Mouse (Mus musculus) urinary bladder, postnatal 25 days (tissue): ENCODE results near the gene Pltp.
"Not testable (repeated sequence)": the region's sequence is repeated elsewhere in the genome, so short reads cannot be mapped to it uniquely, and the experiment has no call there.

Source experiments
- DNase-seq: peaks from one replicate; pipeline ENCODE4 v3.0.0; 2022; ENCODE audit warnings: low spot score

Gene Pltp

DNA sequence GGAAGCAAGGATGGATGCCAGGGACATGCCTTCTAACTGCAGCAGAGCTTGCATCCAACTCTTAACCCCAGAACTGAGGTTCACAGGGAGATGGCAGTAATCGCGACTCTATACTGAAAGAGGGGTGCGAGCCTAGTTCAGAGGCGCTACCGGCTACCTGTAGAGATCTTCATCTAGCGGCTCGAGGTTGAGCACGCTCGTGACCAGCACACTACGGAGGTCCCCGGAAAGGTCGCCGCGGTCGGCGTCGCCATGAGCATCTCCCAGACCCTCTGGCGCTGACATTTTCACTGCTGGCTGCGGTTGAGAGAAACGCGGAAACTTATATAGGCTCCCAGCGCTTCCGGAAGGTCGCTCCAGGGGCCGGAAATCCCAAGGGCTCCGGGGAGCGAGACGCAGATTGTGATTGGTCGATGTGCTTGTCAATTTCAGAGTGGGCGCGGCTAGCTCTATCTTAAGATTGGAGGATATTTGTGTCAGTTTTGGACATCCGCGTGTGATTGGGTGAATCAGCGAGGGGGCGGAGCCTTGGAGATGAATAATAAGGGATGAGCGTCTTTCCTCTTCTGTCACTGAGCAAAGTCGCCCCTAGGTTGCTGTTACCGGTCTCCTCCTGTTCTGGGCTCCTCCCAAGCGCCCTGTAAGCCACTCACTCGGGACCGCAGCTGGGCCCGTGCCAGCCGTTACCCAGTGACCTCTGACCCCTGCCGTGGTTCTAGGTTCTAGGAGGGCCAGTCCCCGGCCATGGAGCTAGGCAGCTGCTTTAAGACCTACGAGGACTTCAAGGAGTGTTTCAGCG is 52.8 kb downstream of the Pltp start, which contains the start of the genes Acot8 and Zswim3:
Gene Acot8, minus strand, starts transcription at position 350 of the 799 bp plus-strand sequence.
Gene Zswim3, plus strand, starts transcription at position 566 of the 799 bp plus-strand sequence.
- DNase-seq = peak; percentile 95

DNA sequence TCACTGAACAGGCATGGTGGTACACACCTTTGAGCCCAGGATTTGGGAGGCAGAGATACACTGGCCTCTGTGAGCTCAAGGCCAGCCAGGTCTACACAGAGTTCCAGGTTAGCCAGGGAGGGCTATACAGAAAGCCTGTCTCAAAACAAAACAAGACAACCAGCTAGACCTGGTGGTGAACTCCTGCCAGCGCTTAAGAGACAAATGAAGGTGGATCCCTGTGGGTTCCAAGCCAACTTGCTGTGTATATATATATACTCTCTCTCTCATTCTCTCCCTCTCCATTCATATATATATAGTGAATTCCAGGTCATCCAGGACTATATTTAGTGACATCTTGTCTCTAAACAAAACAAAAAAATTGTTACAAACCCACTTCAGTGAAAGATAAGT is 53.6 kb downstream of the Pltp start:
- DNase-seq = no peak

DNA sequence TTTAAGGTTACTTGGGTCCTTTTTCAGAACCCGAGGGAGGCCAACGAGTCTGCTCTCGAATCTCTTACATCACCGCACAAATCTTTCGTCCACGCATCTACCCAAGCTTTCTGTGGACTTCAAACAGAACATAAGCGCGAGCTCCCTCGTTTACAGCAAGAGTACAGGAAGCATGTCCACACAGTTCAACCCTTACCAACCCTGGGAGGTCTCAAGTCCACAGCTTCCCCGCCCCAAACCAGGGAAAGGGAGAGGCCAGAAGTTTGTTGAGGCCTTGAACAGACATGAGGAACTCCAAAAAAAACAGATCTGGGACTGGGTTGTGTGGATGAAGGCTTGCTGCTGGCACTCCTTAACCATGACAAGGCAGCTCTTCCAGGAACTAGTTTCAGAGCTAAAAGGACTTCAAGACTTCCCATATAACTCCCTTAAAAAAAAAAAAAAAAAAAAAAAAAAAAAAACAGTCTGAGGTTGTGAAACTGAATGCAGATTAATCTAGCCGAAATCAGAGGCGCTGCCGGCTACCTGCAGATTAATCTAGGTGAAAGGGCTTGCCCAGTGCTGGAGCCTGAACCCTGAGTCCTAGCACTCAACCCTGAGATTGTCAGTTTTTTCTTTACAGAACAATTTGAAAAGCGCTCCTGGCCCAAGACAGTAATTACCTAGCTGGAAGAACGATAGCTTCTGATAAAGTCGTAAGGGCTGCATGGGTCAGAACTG is 54.1 kb downstream of the Pltp start:
- DNase-seq = no peak

DNA sequence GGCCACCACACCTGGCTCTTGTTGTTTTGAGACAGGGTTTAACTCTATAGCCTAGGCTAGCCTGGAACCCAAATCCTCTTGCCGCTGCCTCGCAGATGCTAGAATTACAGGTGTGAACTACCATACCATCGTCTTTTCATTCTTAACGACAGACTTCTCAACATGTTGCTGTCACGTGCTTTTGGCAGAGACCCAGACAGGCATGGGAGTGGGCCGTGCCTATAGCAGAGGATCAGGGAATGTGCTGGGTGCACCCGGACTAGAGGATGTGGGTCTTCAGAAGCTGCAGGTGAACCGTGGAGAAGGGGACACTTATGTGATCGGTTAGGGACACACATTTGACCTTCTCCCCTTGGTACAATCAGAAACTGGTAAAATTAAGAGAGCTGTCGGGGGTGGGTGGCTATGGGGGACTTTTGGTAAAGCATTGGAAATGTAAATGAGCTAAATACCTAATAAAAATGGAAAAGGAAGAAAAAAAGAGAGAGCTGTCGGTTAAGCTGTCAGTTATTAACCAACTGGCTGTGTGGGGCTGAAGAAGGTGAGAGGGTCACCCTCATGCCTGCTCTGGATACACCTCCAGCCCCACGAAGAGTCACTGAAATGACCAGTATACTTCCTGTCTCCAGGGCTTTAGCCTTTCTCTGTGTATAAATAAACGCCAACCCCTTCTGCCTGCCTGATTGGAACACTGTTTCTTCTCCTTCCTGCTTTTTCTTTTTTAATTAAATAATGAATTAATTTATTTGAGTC is 57.1 kb downstream of the Pltp start:
- no peak for DNase-seq

DNA sequence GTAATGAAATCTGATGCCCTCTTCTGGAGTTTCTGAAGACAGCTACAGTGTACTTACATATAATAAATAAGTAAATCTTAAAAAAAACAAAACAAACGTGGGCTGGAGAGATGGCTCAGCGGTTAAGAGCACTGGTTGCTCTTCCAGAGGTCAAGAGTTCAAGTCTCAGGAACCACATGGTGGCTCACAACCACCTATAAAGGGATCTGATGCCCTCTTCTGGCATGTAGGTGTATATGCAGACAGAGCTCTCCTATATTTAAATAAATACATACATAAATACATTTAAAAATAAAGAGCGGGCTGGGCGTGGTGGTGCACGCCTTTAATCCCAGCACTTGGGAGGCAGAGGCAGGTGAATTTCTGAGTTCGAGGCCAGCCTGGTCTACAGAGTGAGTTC is 59.0 kb downstream of the Pltp start:
- not testable (repeated sequence) for DNase-seq

DNA sequence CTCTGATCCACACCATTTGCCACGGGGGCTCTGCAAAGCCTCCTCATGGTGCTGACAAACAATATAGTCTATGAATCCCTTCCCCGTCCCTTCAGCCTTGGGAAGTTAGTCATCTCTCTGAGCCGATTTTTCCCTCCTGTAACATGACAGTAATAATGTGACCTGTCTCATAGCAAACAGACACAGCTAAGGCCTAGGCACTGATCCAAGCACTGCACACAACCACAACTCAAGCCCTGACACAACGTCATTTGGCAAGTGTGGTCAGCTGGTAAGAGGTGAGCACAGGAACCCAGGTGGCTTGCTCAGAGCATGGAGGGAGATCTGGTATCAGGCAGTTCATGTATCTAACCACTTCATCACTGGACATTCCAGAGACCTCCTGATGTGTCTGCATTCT is 61.6 kb downstream of the Pltp start:
- DNase-seq = no peak

DNA sequence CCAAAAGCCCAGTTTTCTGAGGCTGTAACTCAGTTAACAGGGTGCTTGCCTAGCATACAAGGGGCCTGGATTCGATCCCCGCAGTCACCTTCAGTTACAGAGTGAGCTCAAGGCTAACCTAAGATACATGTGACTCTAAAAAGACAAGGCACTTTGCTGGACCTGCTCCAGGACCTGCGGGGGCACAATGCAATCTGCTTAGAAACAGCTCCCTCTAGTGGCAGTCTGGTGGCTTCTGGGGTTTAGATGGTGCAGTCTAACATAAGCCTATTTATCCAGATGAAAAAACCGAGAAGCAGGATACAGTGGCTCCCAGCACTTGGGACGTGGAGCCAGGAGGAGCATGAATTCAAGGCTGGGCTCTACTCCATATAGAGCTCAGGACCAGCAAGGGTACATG is 63.2 kb downstream of the Pltp start:
- peak; percentile 67 for DNase-seq

DNA sequence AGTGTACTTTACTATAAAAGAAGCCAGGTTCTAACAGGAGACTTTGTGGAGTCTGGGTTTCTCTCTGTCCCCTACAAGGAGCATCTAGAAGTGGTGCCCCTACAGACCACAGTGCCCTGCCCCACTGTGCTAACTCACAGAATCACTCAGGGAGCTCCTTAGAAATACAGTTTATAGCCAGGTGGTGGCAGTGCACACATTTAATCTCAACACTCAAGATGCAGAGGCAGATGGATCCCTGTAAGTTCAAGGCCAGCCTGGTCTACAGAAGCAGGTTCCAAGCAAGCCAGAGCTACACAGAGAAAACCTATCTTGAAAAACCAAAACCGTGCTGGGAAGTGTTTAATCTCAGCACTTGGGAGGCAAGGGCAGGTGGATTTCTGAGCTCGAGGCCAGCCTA is 63.7 kb downstream of the Pltp start:
- DNase-seq = no peak

DNA sequence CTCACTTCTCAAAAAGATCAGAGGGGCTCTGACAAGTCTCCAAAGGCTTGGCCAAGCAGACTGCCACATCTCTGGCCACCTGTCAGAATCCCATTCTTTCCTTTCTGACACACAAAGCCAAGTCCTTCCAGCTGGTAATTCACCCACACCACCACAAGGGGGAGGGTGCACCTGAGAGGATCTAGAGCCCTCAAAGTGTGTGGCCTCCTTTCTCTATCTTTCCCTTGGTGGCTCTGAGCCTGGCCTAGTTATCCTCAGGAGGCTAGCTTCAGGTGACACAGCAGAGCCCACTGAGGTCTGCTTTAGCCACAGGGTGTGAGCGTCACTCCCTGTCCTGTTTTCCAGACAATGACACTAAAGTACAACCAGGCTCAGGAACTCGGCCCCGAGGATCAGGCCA is 64.3 kb downstream of the Pltp start:
- peak; percentile 44 for DNase-seq

DNA sequence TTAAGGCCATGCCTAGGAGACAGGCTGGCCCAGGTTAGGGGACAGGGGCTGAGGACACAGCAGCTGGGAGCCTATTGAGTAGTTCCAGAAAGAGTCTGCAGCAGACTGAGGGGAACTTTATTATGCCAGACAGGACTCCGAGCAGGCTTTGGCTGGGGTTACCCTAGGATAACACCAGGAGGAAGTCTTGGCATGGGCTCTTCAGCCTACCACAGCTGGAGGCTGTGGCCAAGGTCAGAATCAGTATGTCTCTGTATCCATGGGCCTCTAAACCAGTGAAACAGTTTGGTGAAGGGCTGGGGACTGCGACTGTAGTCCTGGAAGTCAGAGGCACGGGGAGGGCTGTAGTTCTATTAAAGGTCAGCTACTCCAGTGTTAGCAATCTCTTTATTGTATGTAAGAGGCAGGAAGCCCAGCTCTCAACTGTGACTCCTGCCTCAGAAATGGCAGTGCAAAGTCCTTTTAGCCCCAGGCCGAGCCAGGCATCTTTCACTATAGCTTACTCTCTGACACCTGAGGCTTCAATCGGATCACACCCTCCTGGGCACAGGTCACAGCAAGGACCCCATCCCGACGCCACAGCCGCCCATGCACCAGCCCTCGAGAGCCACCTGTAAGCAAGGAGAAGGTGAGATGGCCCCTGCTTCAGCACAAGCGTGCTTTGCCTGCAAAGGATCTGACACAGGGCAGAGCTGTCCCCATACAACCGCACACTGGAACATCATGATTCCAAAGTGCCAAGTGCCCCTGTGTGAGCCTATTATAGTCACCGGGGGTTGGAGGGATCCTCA is 64.9 kb downstream of the Pltp start:
- DNase-seq = no peak

DNA sequence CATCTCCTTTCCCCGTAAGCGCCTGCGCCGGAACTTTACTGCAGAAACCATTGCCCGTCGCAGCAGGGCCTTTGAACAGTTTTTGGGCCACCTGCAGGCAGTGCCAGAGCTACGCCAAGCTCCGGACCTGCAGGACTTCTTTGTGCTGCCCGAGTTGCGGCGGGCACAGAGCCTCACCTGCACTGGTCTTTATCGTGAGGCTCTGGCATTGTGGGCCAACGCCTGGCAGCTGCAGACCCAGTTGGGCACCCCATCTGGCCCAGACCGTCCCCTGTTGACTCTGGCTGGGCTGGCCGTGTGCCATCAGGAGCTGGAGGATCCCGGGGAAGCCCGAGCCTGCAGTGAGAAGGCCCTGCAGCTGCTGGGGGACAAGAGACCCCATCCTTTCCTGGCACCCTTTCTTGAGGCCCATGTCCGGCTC is 65.7 kb downstream of the Pltp start:
- DNase-seq = no peak

DNA sequence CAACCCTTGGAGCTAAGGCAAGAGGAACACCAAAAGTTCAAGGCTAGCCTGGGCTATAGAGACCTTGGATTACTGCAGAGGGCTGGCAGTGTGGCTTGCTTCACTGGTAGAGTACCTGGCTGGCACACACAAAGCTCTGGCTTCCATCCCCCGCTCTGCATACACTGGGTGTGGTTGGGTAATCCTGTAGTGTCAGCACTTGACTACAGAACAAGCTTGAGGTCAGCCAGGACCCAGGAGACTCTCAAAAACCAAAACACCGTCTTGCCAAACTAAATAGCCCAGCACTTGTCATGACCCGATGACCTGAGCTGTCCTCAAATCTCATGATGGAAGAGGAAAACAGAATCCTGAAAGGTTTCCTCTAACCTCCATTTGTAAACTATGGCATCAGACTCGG is 67.1 kb downstream of the Pltp start:
- DNase-seq = no peak
